Mouse (Mus musculus) hindbrain, embryonic 11.5 days (tissue): ENCODE results near the gene Klhl40. TPM values are rescaled to one million over a fixed set of nuclear protein-coding genes. Genes with fewer than 3 reads are reported as not detected.

Source experiments
- ATAC-seq: fragments of 200-750 bp; cut with Nextera tagmentation; 2 replicates; pipeline ENCODE4 v1.8.0; 2017; ENCODE audit warnings: mild to moderate bottlenecking, moderate TSS enrichment, moderate library complexity; ENCODE audit not compliant: low FRiP score
- DNase-seq: peaks from one replicate; pipeline ENCODE4 v3.0.0-alpha.2; 2015; ENCODE audit warnings: low spot score
- H3K27ac ChIP-seq: fragments of 300-500 bp; sonication (generic); 2 replicates; pipeline ENCODE4 v1.5.1; 2014; ENCODE audit warnings: mild to moderate bottlenecking, low read depth, low read length
- H3K27me3 ChIP-seq: fragments of 300-500 bp; sonication (generic); 2 replicates; pipeline ENCODE4 v1.6.1; 2014; ENCODE audit warnings: mild to moderate bottlenecking, low read length, moderate library complexity, mixed read lengths; ENCODE audit not compliant: control insufficient read depth, insufficient read depth
- H3K36me3 ChIP-seq: fragments of 300-500 bp; sonication (generic); 2 replicates; pipeline ENCODE4 v1.6.1; 2014; ENCODE audit warnings: mild to moderate bottlenecking, low read length, moderate library complexity, mixed read lengths; ENCODE audit not compliant: control insufficient read depth, insufficient read depth
- H3K4me1 ChIP-seq: fragments of 300-500 bp; sonication (generic); replicated peaks from 2 replicates; pipeline ENCODE4 v1.6.1; 2014; ENCODE audit warnings: low read length, mixed read lengths; ENCODE audit not compliant: control insufficient read depth, insufficient read depth
- H3K4me2 ChIP-seq: fragments of 300-500 bp; sonication (generic); replicated peaks from 2 replicates; pipeline ENCODE4 v1.6.1; 2014; ENCODE audit warnings: mild to moderate bottlenecking, low read depth, low read length
- H3K4me3 ChIP-seq: fragments of 300-500 bp; sonication (generic); 2 replicates; pipeline ENCODE4 v1.5.1; 2014; ENCODE audit warnings: low read depth, low read length
- H3K9ac ChIP-seq: fragments of 300-500 bp; sonication (generic); 2 replicates; pipeline ENCODE4 v1.6.1; 2014; ENCODE audit warnings: low read depth, low read length
- H3K9me3 ChIP-seq: fragments of 300-500 bp; sonication (generic); 2 replicates; pipeline ENCODE4 v1.6.1; 2016; ENCODE audit warnings: low read length; ENCODE audit not compliant: control insufficient read depth
- WGBS: fragments of 180-500 bp; shearing (Covaris S2); extraction: QIAGEN DNeasy Blood & Tissue Kit; methylation state at CpG from one replicate; pipeline ENCODE4 v1.1.7; 2014; 5-methylcytosine and 5-hydroxymethylcytosine counted together
- polyA plus RNA-seq: library from polyadenylated mRNA; unstranded; fragments of >200 nt; fragmentation: Nextera tagmentation; extraction: Ambion mirVana; gene quantifications from 2 replicates; pipeline ENCODE4 v1.2.1, GENCODE M21; 2014

Klhl40 gene
- polyA plus RNA-seq, 1 experiment from 2014 or later = 0.57 TPM

GRCm38 (mm10) chr9:121808511-121808910, 31.1 kb downstream of the Klhl40 start:
- no peak overlapping the region for H3K9ac ChIP-seq
- H3K4me2 ChIP-seq = no peak overlapping the region
- no peaks in the 10 kb centered on the region for H3K9me3 ChIP-seq
- DNase-seq (no peak), ATAC-seq (no peak)
- peaks cover 12% of the 10 kb centered on the region for H3K4me1 ChIP-seq
- no peaks in the 10 kb centered on the region for H3K27me3 ChIP-seq
- no peak overlapping the region for H3K4me3 ChIP-seq
- H3K27ac ChIP-seq = no peak overlapping the region
- H3K36me3 ChIP-seq = no peaks in the 10 kb centered on the region
- WGBS = 48% methylated on average over 3 of the region's 3 CpGs

DNA sequence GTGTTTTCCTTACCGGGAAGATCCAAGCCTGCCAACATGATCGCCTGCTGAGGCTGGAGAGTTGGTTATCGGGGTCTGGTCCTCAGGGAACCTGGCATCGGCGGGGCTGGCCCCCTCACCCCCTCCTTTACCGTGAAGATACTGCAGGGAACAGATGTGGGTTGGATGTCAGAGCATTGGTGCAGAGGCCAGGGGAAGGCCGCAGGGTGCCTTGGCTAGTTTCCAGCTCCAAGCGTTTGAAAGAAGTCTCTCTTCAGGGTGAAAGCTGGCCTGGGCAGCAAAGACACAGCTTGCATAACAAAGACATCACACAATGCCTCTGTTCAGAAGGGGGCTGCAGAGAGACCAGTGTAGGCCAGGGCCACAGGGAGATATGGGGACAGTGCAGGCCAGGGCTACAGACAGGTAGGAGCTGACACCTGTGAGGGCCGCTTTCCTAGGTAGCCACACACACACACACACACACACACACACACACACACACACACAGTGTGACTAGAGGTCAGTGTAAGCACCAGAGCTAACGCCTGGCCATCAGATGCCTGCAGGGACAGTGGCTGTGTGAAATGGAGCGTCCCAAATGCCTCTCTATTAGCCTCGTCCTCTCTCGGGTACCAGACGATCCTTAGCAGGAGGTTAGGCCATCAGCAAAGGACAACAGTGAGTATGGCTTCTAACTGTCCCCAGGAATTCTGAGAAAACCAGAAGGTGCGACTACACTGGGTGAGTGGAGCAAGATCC, 32.8 kb downstream of the Klhl40 start:
- H3K9ac ChIP-seq = peak overlapping the region; percentile 44; the same call in 1 of the 2 replicates
- H3K4me1 ChIP-seq = peaks cover 12% of the 10 kb centered on the region
- ATAC-seq (peak; percentile 77), DNase-seq (peak; percentile 54)
- H3K4me2 ChIP-seq = no peak overlapping the region
- H3K4me3 ChIP-seq = no peak overlapping the region
- H3K9me3 ChIP-seq = no peaks in the 10 kb centered on the region
- no peaks in the 10 kb centered on the region for H3K36me3 ChIP-seq
- peak overlapping the region; percentile 51; the same call in 1 of the 2 replicates for H3K27ac ChIP-seq
- no peaks in the 10 kb centered on the region for H3K27me3 ChIP-seq
- 11% methylated on average over 15 of the region's 15 CpGs for WGBS

DNA sequence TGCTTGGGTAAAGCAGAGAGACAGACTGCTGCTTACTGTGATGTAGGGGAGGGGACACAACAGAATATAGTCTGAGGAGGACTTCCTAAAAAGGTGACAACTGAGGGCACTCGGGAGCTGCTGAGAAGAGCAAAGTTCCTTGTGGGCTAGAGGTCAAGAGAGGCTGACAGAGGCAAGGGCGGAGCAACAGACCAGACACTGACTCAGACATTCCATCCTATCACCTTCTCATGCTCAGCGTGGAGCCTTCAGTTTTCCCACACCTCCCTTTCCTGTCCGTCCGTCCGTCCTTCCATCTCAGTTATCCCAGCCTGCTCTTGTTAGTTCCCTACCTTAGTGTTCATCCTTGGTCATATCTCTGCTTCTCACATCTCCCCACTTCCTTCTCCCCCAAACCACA, 37.8 kb downstream of the Klhl40 start:
- WGBS = 73% methylated on average over 6 of the region's 6 CpGs
- Histone ChIP-seq H3K4me1 (peaks cover 3% of the 10 kb centered on the region), H3K27ac (no peak overlapping the region), H3K4me3 (no peak overlapping the region), H3K4me2 (no peak overlapping the region), H3K27me3 (no peaks in the 10 kb centered on the region), H3K9ac (no peak overlapping the region), H3K9me3 (no peaks in the 10 kb centered on the region), H3K36me3 (no peaks in the 10 kb centered on the region)
- no peak for ATAC-seq
- no peak for DNase-seq

DNA sequence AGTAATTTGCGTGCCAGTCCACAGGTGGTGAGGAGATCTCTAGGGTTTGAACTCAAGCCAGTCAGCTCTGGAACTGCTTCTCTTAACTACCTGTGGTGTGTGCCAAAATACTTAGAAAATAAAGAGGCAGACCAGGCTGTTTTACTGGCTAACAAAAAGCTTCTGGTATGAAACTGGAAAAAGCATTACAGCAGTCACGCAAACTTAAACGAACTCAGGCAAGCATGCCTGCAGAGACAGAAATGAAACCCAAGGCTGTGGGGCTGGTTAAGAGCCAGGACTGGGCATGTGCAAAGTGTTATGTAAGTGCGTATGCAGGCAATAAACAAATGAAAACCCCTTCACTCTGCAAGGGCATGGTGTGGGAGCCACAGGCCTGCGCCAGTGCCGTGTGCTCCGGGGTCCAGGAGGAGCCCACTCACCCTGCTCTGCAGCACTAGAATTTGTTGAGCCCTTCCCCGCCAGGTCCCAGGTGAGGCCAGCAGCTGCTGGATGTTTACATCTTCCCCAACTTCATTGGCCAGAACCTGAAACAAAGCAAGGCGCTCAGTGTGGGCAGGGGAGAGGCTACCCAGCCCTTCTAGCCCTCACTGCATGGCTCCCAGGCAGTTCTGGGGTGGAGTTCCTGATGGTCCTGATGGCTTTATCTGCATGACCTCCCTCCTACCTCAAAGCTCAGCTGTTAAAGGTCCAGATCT, 41.8 kb downstream of the Klhl40 start:
- H3K4me2 ChIP-seq = no peak overlapping the region
- no peak overlapping the region for H3K27ac ChIP-seq
- no peaks in the 10 kb centered on the region for H3K9me3 ChIP-seq
- no peak overlapping the region for H3K4me3 ChIP-seq
- no peaks in the 10 kb centered on the region for H3K4me1 ChIP-seq
- H3K36me3 ChIP-seq = no peaks in the 10 kb centered on the region
- DNase-seq = no peak
- 82% methylated on average over 9 of the region's 9 CpGs for WGBS
- no peaks in the 10 kb centered on the region for H3K27me3 ChIP-seq
- no peak for ATAC-seq
- no peak overlapping the region for H3K9ac ChIP-seq

DNA sequence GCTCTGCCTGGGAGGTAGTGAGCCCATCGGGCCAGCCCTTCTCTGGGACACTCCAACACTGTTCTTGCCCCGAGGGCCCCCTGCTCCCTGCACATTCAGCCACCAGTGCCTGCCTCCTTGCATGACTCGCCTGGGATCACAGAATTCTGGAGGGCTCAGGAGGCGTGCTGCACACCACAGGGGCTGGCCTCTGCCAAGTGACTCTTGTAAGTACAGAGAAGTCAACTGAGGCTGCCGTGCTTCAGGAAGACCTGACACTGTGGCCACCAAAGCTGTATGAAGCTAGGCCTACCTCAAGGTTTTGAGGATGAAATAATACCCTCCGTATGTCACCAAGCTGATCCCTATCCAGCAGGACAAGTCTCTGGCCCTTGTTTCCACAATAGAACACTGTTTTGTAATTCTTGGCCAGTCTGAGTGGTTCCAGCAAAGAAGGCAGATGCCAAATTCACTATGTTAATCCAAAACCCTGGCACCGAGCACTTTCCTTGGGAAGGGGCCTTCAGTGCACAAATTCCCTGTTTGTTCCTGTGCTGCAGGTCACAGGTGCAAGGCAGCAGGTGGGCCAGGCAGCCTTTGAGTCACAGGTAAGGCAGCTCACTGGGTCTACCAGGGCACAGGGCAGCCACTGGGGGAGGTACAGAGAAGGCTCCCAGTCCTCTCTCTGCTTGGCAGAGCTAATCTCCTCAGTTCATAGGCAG, 42.5 kb downstream of the Klhl40 start:
- no peak overlapping the region for H3K9ac ChIP-seq
- H3K27me3 ChIP-seq = no peaks in the 10 kb centered on the region
- H3K4me1 ChIP-seq = no peaks in the 10 kb centered on the region
- H3K27ac ChIP-seq = no peak overlapping the region
- no peaks in the 10 kb centered on the region for H3K36me3 ChIP-seq
- WGBS = 52% methylated on average over 7 of the region's 7 CpGs
- H3K4me3 ChIP-seq = no peak overlapping the region
- H3K9me3 ChIP-seq = no peaks in the 10 kb centered on the region
- H3K4me2 ChIP-seq = no peak overlapping the region
- no peak for DNase-seq
- ATAC-seq = no peak

- Histone ChIP-seq H3K9me3 (no peaks in the 10 kb centered on the region), H3K27me3 (no peaks in the 10 kb centered on the region), H3K36me3 (no peaks in the 10 kb centered on the region), H3K4me3 (no peak overlapping the region), H3K27ac (no peak overlapping the region), H3K4me2 (no peak overlapping the region), H3K4me1 (no peaks in the 10 kb centered on the region), H3K9ac (no peak overlapping the region)
- ATAC-seq (no peak), DNase-seq (no peak)
- WGBS = 69% methylated on average over 5 of the region's 5 CpGs
Observed at GRCm38 (mm10) chr9:121820765-121821164, 43.4 kb downstream of the Klhl40 start.

DNA sequence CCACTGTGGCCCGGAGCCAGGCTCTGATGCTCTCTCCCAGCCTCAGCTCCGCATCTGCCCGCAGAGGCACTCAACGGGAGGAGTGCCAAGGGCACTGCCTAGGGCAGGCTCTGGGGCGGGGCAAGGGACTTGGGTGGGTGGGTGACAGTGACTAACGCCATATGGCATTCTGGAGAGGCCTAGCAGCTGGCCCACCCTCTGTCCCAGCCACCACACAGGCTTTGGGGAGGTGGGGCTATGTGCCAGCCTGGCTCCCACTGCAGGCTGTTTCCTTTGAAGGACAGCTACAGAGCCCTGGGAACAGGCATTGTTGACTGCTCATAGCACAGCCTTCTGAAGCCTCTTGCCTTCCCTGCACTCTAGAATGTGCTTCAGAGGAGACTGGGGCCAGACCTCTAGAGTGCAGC, 45.2 kb downstream of the Klhl40 start:
- Histone ChIP-seq H3K4me1 (no peaks in the 10 kb centered on the region), H3K36me3 (no peaks in the 10 kb centered on the region), H3K4me3 (no peak overlapping the region), H3K27ac (no peak overlapping the region), H3K27me3 (no peaks in the 10 kb centered on the region), H3K9me3 (no peaks in the 10 kb centered on the region), H3K4me2 (no peak overlapping the region), H3K9ac (no peak overlapping the region)
- WGBS = 70% methylated on average over 6 of the region's 6 CpGs
- DNase-seq = no peak
- ATAC-seq = peak; percentile 30; the same call in 1 of the 2 replicates

DNA sequence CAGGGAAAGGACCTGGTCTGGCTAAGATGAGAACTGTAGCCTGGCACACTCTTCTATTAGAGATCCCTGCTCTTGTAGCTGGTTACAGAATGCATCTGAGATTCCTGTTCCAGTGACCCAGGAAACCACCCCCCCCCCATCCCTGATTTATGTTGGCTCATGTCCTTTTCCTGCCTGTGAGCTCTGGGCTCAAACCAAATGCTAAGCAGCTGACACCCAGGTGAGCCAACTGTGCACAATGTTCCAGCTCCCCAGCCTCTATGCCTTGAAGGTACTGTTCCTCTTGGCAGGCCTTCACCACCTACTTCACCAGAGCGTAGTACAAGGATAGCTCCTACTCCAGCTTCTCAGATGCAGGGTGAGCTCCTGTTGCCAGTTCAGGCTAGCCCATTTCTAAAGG, 45.6 kb downstream of the Klhl40 start:
- Histone ChIP-seq H3K36me3 (no peaks in the 10 kb centered on the region), H3K4me1 (no peaks in the 10 kb centered on the region), H3K9me3 (no peaks in the 10 kb centered on the region), H3K27me3 (no peaks in the 10 kb centered on the region), H3K9ac (no peak overlapping the region), H3K27ac (no peak overlapping the region), H3K4me2 (no peak overlapping the region), H3K4me3 (no peak overlapping the region)
- ATAC-seq (no peak), DNase-seq (no peak)
- 100% methylated on average over 1 of the region's 1 CpGs for WGBS
